ENCODE assay signal across 8 mouse cellular contexts in the genomic region with DNA sequence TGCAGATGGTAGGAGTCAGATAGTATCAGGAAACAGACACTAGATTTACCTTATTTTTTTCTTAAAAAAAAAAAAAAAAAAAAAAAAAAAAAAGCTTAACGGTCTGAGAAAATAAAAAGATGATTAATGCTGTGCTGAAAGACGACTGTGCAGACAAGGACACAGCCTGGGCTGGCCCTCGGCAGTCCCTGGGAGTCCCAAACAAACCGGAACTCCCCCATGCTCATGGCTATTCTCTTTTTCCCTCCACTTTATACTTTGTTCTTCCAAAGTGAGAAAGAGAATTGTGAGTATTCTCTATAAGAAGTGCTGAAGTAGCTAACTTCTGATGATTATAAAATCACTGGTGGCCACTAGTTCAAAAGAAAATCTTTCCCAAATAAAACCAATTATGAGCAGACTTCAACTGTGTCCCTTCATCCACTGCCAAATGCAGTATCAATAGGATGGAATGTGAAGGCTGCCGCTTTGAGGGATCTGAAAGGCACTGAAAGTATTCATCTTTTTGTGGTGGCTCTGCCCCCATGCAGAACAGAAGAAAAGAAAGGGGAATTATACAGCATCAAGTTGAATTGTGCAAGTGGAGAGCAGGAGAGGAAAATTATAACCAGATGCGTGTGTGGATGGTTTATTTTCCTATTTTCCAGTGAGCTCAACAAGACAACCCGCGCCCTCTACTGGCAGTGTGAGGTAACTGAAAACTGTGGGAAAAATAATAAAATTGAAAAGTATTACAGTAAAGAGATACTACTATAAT. TPM values are rescaled to one million over a fixed set of nuclear protein-coding genes. Genes with fewer than 3 reads are reported as not detected.
A peak's percentile ranks its signal among the peaks of the same experiment; 100 is the strongest.
DNase-seq lines count a peak whose midpoint lies in the region; ATAC-seq lines count a peak whose summit lies in the region.

No protein-coding gene starts in this region.

- H3K36me3 ChIP-seq in embryonic facial prominence, embryonic 11.5 days (replicated peaks; ENCODE audit: control insufficient read depth, insufficient read depth, low read depth, low read length), result no peaks in the 10 kb centered on the region

- ATAC-seq in embryonic facial prominence, embryonic 11.5 days (replicated peaks; ENCODE audit: insufficient number of reproducible peaks, low FRiP score, low TSS enrichment, low read depth), result peak; percentile 74

- H3K9ac ChIP-seq in embryonic facial prominence, embryonic 11.5 days (replicated peaks; ENCODE audit: low read length), result no peak overlapping the region

- no peak overlapping the region for H3K4me3 ChIP-seq in embryonic facial prominence, embryonic 11.5 days (ENCODE audit: low read depth, low read length)

- H3K4me2 ChIP-seq in embryonic facial prominence, embryonic 11.5 days (ENCODE audit: low read depth, low read length), result no peak overlapping the region

- WGBS in embryonic facial prominence, embryonic 11.5 days, result 13% methylated on average over 8 of the region's 8 CpGs

- peak; percentile 36 to 52 for DNase-seq in adrenal gland, adult 18-20 months (ENCODE audit: low spot score in 2 of 2)
- no peak for DNase-seq in adrenal gland, postnatal 4 days (ENCODE audit: low spot score in 2 of 2)
- DNase-seq in adipocyte (ENCODE audit: low spot score), result peak; percentile 76
- DNase-seq in embryonic facial prominence, embryonic 11.5 days (ENCODE audit: low spot score), result peak; percentile 91
- DNase-seq in heart, postnatal 10 days, result peak; percentile 29 to 60
- DNase-seq in layer of hippocampus, adult 9-11 months, result peak; percentile 22
- peak; percentile 43 for DNase-seq in lung, postnatal 14 days
- DNase-seq in right cerebral cortex, postnatal 14 days, result peak; percentile 57

- H3K9me3 ChIP-seq in embryonic facial prominence, embryonic 11.5 days (replicated peaks; ENCODE audit: control insufficient read depth, low read length), result no peaks in the 10 kb centered on the region

- no peaks in the 10 kb centered on the region; the same call in 1 of the 2 replicates for H3K4me1 ChIP-seq in embryonic facial prominence, embryonic 11.5 days (ENCODE audit: control insufficient read depth, insufficient read depth, low read length)

- H3K27me3 ChIP-seq in embryonic facial prominence, embryonic 11.5 days (ENCODE audit: control insufficient read depth, insufficient read depth, low read length), result no peaks in the 10 kb centered on the region

- H3K27ac ChIP-seq in embryonic facial prominence, embryonic 11.5 days (replicated peaks; ENCODE audit: low read depth, low read length), result 0 out of 2 replicates have a peak overlapping the region, but pooled peaks have one; percentile 35

- intact Hi-C loops in heart, postnatal 10 days (cut with DNase I), result loop anchor here (2.0 to 10.0 kb wide), 3 partner anchors 119 to 777 kb away; no protein-coding TSS in a partner anchor

RNA-seq across cellular contexts. Expression of a gene that starts 8.5 kb away (rescaled TPM):
- total RNA-seq in adrenal gland, adult 18-20 months (2021), result 1 to 10 TPM; 1.5 to 1.9 TPM
- 1 to 10 TPM; 2.1 to 3.2 TPM for total RNA-seq in adrenal gland, postnatal 4 days (2021)
- polyA plus RNA-seq in embryonic facial prominence, embryonic 11.5 days (2014; fragmentation: Nextera tagmentation; extraction: Ambion mirVana), result 8.0 and 8.3 TPM in 2 replicates
- under 1 TPM; 0.74 to 0.96 TPM for total RNA-seq in heart, postnatal 10 days (2021)

RNA-seq across cellular contexts. Expression of a gene that starts 16.0 kb away (rescaled TPM):
- total RNA-seq in adrenal gland, adult 18-20 months (2021), result 10 to 100 TPM; 15.5 to 22.1 TPM
- 10 to 100 TPM; 23.6 to 24.9 TPM for total RNA-seq in adrenal gland, postnatal 4 days (2021)
- polyA plus RNA-seq in embryonic facial prominence, embryonic 11.5 days (2014; fragmentation: Nextera tagmentation; extraction: Ambion mirVana), result 31.8 and 33.9 TPM in 2 replicates
- total RNA-seq in heart, postnatal 10 days (2021), result 10 to 100 TPM; 13.2 to 14.0 TPM

Comparison
In these comparisons a context has a peak if more than half of its experiments do, and no peak if none do; other contexts are left out.
1. DNase-seq: peak in adrenal gland, adult 18-20 months (2 of 2), adipocyte (single experiment), embryonic facial prominence, embryonic 11.5 days (single experiment), heart, postnatal 10 days (2 of 2), layer of hippocampus, adult 9-11 months (single experiment), lung, postnatal 14 days (single experiment) and right cerebral cortex, postnatal 14 days (single experiment); none in adrenal gland, postnatal 4 days (0 of 2).